Mouse (Mus musculus) kidney, postnatal 0 days (tissue): Measurements from ENCODE around the gene Mtch1. TPM values are rescaled to one million over a fixed set of nuclear protein-coding genes. Genes with fewer than 3 reads are reported as not detected.
"Not testable (repeated sequence)": the region's sequence is repeated elsewhere in the genome, so short reads cannot be mapped to it uniquely, and the experiment has no call there.

Source experiments
- ATAC-seq: fragments of 200-750 bp; cut with Nextera tagmentation; replicated peaks from 2 replicates; pipeline ENCODE4 v1.8.0; 2017; ENCODE audit warnings: low read depth, moderate number of reproducible peaks, moderate TSS enrichment, moderate library complexity; ENCODE audit not compliant: low FRiP score
- DNase-seq: peaks from one replicate; pipeline ENCODE4 v3.0.0-alpha.2; 2016; ENCODE audit warnings: low spot score
- H3K27ac ChIP-seq: fragments of 300-500 bp; sonication (generic); 2 replicates; pipeline ENCODE4 v1.5.1; 2014; ENCODE audit warnings: mild to moderate bottlenecking
- H3K27me3 ChIP-seq: fragments of 300-500 bp; sonication (generic); 2 replicates; pipeline ENCODE4 v1.6.1; 2014; ENCODE audit warnings: low read length, mixed read lengths; ENCODE audit not compliant: insufficient read depth
- H3K36me3 ChIP-seq: fragments of 300-500 bp; sonication (generic); 2 replicates; pipeline ENCODE4 v1.6.1; 2014; ENCODE audit warnings: low read length, mixed read lengths; ENCODE audit not compliant: insufficient read depth
- H3K4me1 ChIP-seq: fragments of 300-500 bp; sonication (generic); replicated peaks from 2 replicates; pipeline ENCODE4 v1.6.1; 2014; ENCODE audit warnings: antibody characterized with exemption, low read length, mixed read lengths; ENCODE audit not compliant: insufficient read depth
- H3K4me2 ChIP-seq: fragments of 300-500 bp; sonication (generic); 2 replicates; pipeline ENCODE4 v1.6.1; 2014; ENCODE audit warnings: mild to moderate bottlenecking, low read length, moderate library complexity, mixed read lengths
- H3K4me3 ChIP-seq: fragments of 300-500 bp; sonication (generic); replicated peaks from 2 replicates; pipeline ENCODE4 v1.5.1; 2014; ENCODE audit warnings: low read depth, low read length
- H3K9ac ChIP-seq: fragments of 300-500 bp; sonication (generic); 2 replicates; pipeline ENCODE4 v1.6.1; 2014; ENCODE audit warnings: low read depth, low read length
- H3K9me3 ChIP-seq: fragments of 300-500 bp; sonication (generic); replicated peaks from 2 replicates; pipeline ENCODE4 v1.6.1; 2016; ENCODE audit warnings: low read length, inconsistent platforms, mixed read lengths
- CTCF ChIP-seq: IDR thresholded peaks from 2 replicates; pipeline ENCODE4 v1.5.1; 2016; ENCODE audit warnings: antibody characterized with exemption, low read depth, mild to moderate bottlenecking, moderate library complexity
- WGBS: fragments of 180-500 bp; shearing (Covaris S2); extraction: QIAGEN DNeasy Blood & Tissue Kit; methylation state at CpG from one replicate; pipeline ENCODE4 v1.1.7; 2014; 5-methylcytosine and 5-hydroxymethylcytosine counted together
- polyA plus RNA-seq: library from polyadenylated mRNA; unstranded; fragments of >200 nt; fragmentation: Nextera tagmentation; extraction: Ambion mirVana; gene quantifications from 2 replicates; pipeline ENCODE4 v1.2.1, GENCODE M21; 2015

Gene Mtch1
- polyA plus RNA-seq = 307 and 309 TPM in 2 replicates

DNA sequence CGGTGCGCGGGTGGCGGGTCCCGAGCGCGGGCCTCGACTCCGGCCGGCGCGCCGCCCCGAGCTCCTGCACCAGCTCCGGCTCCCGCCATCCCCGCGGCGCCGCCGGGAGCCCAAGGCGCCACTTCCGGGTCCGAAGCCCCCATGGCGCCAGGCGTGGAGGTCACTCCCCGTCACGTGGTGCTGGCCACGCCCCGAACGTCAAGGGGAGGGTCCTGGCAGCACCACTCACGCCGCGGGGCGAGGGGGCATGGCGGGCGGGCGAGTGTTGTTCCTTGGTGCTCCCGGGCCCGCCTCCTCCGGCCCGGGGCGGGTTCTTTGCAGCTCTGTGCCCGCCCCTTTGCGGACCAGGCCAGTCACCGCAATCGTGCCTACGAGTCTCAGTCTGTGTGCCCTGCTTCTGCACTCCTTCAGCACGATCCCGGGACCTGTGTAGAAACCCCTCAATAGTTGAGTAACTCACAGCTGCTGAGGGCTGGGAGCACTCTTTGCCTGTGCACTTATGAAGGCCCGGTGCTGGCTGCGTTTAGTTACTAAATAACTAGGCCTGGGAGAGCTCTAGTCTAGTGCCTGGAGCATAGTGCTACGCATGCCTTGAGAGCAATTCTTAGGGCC, at the start of gene Mtch1:
Mtch1 (minus strand) TSS at position 290 of the 612 bp plus-strand sequence.
- ATAC-seq = peak; percentile 95
- H3K4me1 ChIP-seq = peaks cover 12% of the 10 kb centered on the region
- WGBS = under 1% methylated on average over 48 of the region's 53 CpGs

DNA sequence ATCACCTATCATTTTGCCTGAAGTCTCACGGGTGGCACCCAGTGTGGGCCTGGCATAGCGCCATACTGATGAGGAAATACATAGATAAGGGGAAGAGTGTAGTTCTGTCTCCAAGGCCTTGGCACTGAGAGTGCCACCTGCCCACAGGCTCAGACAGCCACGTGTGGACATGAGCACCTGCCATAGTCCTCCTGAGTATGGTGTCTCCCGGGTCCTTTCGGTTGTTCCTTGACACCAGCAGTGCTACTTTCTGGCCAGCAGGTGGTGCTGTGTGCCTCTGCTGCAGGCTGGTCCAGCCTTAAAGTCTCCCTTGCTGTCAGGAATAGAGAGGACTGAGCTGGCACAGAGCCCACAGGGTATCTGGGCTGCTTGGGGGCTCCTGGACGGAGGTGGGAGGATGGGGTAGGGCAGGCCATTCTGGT, 49.1 kb upstream of the Mtch1 start:
- no peak overlapping the region for H3K4me2 ChIP-seq
- H3K36me3 ChIP-seq = no peaks in the 10 kb centered on the region
- peak; percentile 92 for DNase-seq
- no peak overlapping the region for H3K4me3 ChIP-seq
- no peaks in the 10 kb centered on the region for H3K9me3 ChIP-seq
- H3K27ac ChIP-seq = no peak overlapping the region
- H3K4me1 ChIP-seq = peaks cover 16% of the 10 kb centered on the region
- peak; percentile 48 for ATAC-seq
- WGBS = 18% methylated on average over 6 of the region's 6 CpGs
- peak; percentile 100 for TF ChIP-seq CTCF
- H3K9ac ChIP-seq = no peak overlapping the region
- H3K27me3 ChIP-seq = no peaks in the 10 kb centered on the region

More for the DNA sequence above, at the start of gene Mtch1:
- no peaks in the 10 kb centered on the region for H3K27me3 ChIP-seq
- H3K27ac ChIP-seq = peak within 1 kb of the TSS; percentile 96
- peak within 1 kb of the TSS; percentile 96 for H3K9ac ChIP-seq
- peaks cover 13% of the 10 kb centered on the region; the same call in 1 of the 2 replicates for H3K36me3 ChIP-seq
- H3K4me2 ChIP-seq = peak within 1 kb of the TSS; percentile 78
- peak; percentile 98 for DNase-seq
- H3K9me3 ChIP-seq = no peaks in the 10 kb centered on the region
- peak; percentile 20; the same call in 1 of the 2 replicates for TF ChIP-seq CTCF
- peak within 1 kb of the TSS; percentile 96 for H3K4me3 ChIP-seq

DNA sequence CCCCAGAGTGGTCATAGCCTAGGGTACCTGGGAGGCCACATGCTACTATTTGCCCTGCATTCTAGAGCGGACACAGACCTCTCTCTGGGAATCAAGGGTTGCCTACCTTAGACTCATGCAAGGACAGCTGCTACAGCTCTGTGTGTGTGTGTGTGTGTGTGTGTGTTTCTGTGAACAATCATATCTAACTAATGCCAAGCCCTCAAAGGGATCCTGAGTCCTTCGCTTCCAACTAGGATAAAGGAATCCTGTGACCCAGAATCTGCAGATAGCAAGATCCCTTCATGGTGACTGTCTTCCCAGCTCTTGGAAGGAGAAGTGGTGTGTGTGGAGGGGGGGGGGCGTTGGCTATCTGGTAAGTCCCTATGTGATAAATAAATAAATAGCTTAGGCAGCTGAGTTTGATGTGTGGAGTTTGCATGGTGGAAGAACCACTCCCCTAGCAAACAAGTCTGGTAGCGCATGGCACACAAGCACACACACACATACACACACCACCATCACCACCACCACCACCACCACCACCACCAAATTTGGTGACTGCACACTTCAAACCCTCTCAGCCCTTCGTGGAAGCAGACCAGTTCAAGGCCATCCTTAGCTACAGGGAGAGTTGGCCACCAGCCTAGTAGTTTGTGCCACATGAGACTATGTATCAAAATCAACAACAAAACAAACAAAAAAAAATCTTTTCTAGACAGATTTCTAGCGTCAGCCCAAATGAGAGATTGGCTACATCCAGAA, 48.5 kb upstream of the Mtch1 start:
- no peaks in the 10 kb centered on the region for H3K27me3 ChIP-seq
- H3K27ac ChIP-seq = no peak overlapping the region
- H3K36me3 ChIP-seq = no peaks in the 10 kb centered on the region
- H3K9ac ChIP-seq = no peak overlapping the region
- DNase-seq (no peak), ATAC-seq (no peak)
- no peak overlapping the region for H3K4me3 ChIP-seq
- no peak overlapping the region for H3K4me2 ChIP-seq
- peaks cover 16% of the 10 kb centered on the region for H3K4me1 ChIP-seq
- no peak for TF ChIP-seq CTCF
- H3K9me3 ChIP-seq = no peaks in the 10 kb centered on the region
- 60% methylated on average over 6 of the region's 6 CpGs for WGBS

DNA sequence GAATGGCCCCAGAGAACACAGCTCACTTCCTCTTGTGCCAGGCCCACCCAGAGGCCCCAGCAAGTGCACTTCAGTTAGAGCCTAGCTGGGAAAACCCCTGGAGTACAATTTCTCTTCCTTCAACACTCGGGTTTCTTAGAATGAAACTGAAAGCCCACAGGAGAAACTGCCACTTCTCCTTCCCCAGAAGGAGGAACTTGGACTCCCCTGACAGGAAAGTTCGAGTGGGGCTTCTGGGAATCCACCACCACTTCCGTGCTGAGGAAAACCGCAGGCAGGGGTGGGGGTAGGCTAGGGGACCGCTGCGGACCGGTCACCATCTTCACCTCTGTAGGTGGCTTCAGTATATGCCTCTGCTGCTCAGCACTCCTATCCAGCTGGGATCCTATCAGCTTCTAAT, 47.6 kb upstream of the Mtch1 start:
- no peak for TF ChIP-seq CTCF
- H3K4me2 ChIP-seq = no peak overlapping the region
- no peaks in the 10 kb centered on the region for H3K27me3 ChIP-seq
- DNase-seq (no peak), ATAC-seq (no peak)
- H3K9ac ChIP-seq = no peak overlapping the region
- no peak overlapping the region for H3K27ac ChIP-seq
- 58% methylated on average over 7 of the region's 7 CpGs for WGBS
- H3K4me1 ChIP-seq = peaks cover 16% of the 10 kb centered on the region
- H3K36me3 ChIP-seq = no peaks in the 10 kb centered on the region
- no peak overlapping the region for H3K4me3 ChIP-seq
- no peaks in the 10 kb centered on the region for H3K9me3 ChIP-seq

DNA sequence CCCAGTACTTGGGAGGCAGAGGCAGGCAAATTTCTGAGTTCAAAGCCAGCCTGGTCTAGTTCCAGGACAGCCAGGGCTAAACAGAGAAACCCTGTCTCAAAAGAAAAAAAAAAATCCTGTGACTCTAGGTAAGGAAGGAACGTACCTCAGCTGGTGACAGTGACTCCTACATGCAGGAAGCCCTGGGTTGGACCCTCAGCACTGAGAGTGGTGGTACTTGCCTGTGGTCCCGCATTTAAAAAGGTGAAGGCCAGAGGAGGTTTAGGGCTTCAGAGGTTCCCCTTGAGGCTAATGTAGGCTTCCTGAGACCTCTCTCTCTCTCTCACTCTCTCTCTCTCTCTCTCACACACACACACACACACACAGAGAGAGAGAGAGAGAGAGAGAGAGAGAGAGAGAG, 47.0 kb upstream of the Mtch1 start:
- not testable (repeated sequence) for H3K4me2 ChIP-seq, H3K36me3 ChIP-seq, H3K9me3 ChIP-seq, H3K27me3 ChIP-seq, H3K9ac ChIP-seq, DNase-seq, H3K27ac ChIP-seq, ATAC-seq, H3K4me3 ChIP-seq
- WGBS = 73% methylated on average over 2 of the region's 2 CpGs
- peaks cover 16% of the 10 kb centered on the region for H3K4me1 ChIP-seq

DNA sequence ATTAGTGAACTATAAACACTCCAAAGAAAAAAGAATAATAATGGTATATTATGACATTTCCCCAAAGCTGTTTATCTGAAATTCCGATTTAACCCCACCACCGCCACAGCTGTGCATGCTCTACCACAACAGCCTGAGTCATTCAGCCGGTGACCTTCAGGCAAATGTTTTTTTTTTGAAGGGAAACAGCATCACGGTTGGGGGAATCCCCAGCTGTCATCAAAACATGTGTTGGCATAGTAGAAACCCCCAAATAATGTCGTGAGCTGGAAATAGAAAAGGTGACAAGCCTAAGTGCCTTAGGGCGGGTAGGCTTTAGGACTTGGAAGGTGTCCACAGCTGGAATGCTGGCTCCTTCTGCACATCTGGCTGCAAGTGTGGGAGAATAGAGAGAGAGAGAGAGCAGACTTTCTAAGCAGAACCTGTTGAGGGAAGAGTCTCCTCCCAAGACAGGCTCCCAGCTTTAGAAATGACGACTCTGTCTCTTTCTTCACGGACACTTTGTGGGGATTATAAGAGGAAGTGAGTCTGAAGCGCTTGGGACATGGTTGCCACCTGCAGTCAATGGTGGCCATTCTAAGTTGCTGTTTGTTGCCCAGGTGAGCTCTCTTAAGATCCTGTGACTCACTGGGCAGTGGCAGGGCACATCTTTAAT, 46.5 kb upstream of the Mtch1 start:
- no peak for TF ChIP-seq CTCF
- WGBS = 50% methylated on average over 9 of the region's 9 CpGs
- Histone ChIP-seq H3K4me1 (peaks cover 16% of the 10 kb centered on the region), H3K9me3 (no peaks in the 10 kb centered on the region), H3K27me3 (no peaks in the 10 kb centered on the region), H3K9ac (no peak overlapping the region), H3K4me2 (no peak overlapping the region), H3K36me3 (no peaks in the 10 kb centered on the region), H3K27ac (no peak overlapping the region), H3K4me3 (no peak overlapping the region)
- ATAC-seq (no peak), DNase-seq (no peak)
